Mouse (Mus musculus) cerebellum, adult (tissue): ENCODE results near the gene Srsf4.

Source experiments
- ATAC-seq: cut with Nextera tagmentation; 2 replicates; pipeline ENCODE4 v1.9.2; 2017; ENCODE audit warnings: mild to moderate bottlenecking, moderate library complexity, mixed read lengths; ENCODE audit not compliant: insufficient number of reproducible peaks, low FRiP score, low TSS enrichment

Gene Srsf4

DNA sequence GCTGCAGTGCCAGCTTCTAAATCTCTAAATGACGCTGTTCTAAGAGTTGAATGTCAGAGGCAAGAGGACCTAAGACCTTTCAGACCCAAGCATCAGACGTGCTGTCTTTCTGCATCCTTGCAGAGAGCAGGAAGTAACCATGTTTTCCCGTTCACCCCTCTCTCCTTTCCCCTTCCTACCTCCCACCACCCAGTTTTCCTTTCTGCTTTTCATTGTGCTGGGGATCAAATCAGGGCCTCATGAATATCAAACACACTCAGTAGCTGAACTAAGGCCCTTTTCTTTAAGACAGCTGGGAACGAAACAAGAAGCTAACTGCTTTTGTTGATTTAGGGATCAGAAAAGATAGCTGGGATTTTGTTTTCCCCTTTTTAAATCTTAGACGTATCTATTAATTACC is 76.5 kb downstream of the Srsf4 start:
- no peak for ATAC-seq

DNA sequence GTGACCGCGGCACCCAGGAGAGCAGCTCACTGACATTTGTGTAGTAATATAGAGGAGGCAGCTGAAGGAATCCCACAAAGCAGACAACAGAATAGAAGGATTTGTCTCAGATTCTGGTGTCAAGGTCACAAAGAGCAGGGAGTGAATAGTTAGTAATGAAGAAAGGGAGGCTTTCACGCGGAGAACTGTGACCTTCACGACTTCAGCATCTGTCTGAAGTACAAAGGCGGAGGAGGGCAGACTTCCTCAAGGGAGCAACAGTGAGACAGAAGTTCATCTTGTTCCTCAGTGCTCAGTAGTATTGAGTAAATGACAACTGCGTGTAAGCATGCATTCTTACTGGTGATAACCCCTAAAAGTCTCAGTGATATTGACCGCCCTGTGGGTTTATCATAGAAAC is 77.2 kb downstream of the Srsf4 start:
- ATAC-seq = no peak
